Mouse (Mus musculus): Measurements from ENCODE around the gene Sgip1.

GRCm38 (mm10) chr4:102974172-102974571 lies 233.1 kb downstream of the Sgip1 start:
- TF ChIP-seq CTCF (conservative IDR thresholded peaks at IDR 0.05; ENCODE audit: low read length) (no peak), POU5F1 (IDR thresholded peaks at IDR 0.05; ENCODE audit: borderline replicate concordance, low read length) (no peak), NANOG (IDR thresholded peaks at IDR 0.05; ENCODE audit: borderline replicate concordance, low read length) (no peak)
